Mouse (Mus musculus) G1E (cell line): Measurements from ENCODE around the gene Pdlim4.

Experiments used
- CTCF ChIP-seq: IDR thresholded peaks from 2 replicates; pipeline ENCODE4 v1.5.1; 2012; ENCODE audit warnings: low read depth, low read length, inconsistent platforms, mixed read lengths
- TAL1 ChIP-seq: conservative IDR thresholded peaks from 2 replicates; pipeline ENCODE4 v1.6.1; 2012; ENCODE audit warnings: low read depth, low read length, inconsistent platforms, mixed read lengths

GRCm38 (mm10) chr11:54111976-54112741, 43.3 kb upstream of the Pdlim4 start:
- no peak for TF ChIP-seq CTCF
- TF ChIP-seq TAL1 = no peak
